Mouse (Mus musculus) layer of hippocampus, adult 8-10 months (tissue): ENCODE measurements around the gene 1700034J05Rik. TPM values are rescaled to one million over a fixed set of nuclear protein-coding genes. Genes with fewer than 3 reads are reported as not detected.

ENCODE experiments used
- DNase-seq, 2 experiments: peaks; one replicate each; pipeline ENCODE4 v3.0.0; 2022; ENCODE audit warnings: low spot score in 2 of 2
- total RNA-seq, 4 experiments: library from RNA; stranded (reverse); gene quantifications; 2 replicates each; pipeline ENCODE4 v1.2.4; 2022

The 1700034J05Rik gene
- total RNA-seq, 4 experiments from 2014 or later: not detected

GRCm38 (mm10) chr6:146928108-146928507 lies 26.1 kb downstream of the 1700034J05Rik start:
- DNase-seq: no peak

GRCm38 (mm10) chr6:146926415-146926980 lies 27.7 kb downstream of the 1700034J05Rik start:
- no peak for DNase-seq

GRCm38 (mm10) chr6:146918341-146918740 lies 35.9 kb downstream of the 1700034J05Rik start:
- DNase-seq: no peak

GRCm38 (mm10) chr6:146917396-146917795 lies 36.8 kb downstream of the 1700034J05Rik start:
- DNase-seq: no peak

GRCm38 (mm10) chr6:146915808-146916207 lies 38.4 kb downstream of the 1700034J05Rik start:
- DNase-seq: no peak

GRCm38 (mm10) chr6:146913489-146914198 lies 40.6 kb downstream of the 1700034J05Rik start:
- no peak for DNase-seq

GRCm38 (mm10) chr6:146912835-146913488 lies 41.3 kb downstream of the 1700034J05Rik start:
- DNase-seq: no peak

- DNase-seq: no peak
Measured at GRCm38 (mm10) chr6:146910801-146911200, 43.4 kb downstream of the 1700034J05Rik start.

GRCm38 (mm10) chr6:146909725-146910489 lies 44.3 kb downstream of the 1700034J05Rik start:
- no peak for DNase-seq

GRCm38 (mm10) chr6:146908801-146909200 lies 45.4 kb downstream of the 1700034J05Rik start:
- DNase-seq: no peak

- DNase-seq: no peak
Measured at GRCm38 (mm10) chr6:146907795-146908190, 46.4 kb downstream of the 1700034J05Rik start.

- DNase-seq: no peak
Measured at GRCm38 (mm10) chr6:146907061-146907794, 47.0 kb downstream of the 1700034J05Rik start.

- no peak for DNase-seq
Measured at GRCm38 (mm10) chr6:146906000-146906786, 48.0 kb downstream of the 1700034J05Rik start.

- DNase-seq: no peak
Measured at GRCm38 (mm10) chr6:146904707-146905106, 49.5 kb downstream of the 1700034J05Rik start.

- no peak for DNase-seq
Measured at GRCm38 (mm10) chr6:146903632-146904031, 50.6 kb downstream of the 1700034J05Rik start.

- no peak for DNase-seq
Measured at GRCm38 (mm10) chr6:146901929-146902328, 52.3 kb downstream of the 1700034J05Rik start.
